Mouse (Mus musculus) ES-E14 (cell line): Measurements from ENCODE around the gene Acat1. TPM values are rescaled to one million over a fixed set of nuclear protein-coding genes. Genes with fewer than 3 reads are reported as not detected.
A peak's percentile ranks its signal among the peaks of the same experiment; 100 is the strongest.

Experiments used
- DNase-seq: peaks from one replicate; pipeline ENCODE4 v3.0.0-alpha.2; 2013; ENCODE audit warnings: low read depth, low spot score
- H3K27ac ChIP-seq: 2 replicates; pipeline ENCODE4 v1.5.1; 2012; ENCODE audit warnings: low read depth, mild to moderate bottlenecking, low read length, moderate library complexity, mixed read lengths; ENCODE audit not compliant: poor library complexity, insufficient read depth, severe bottlenecking
- H3K36me3 ChIP-seq: 2 replicates; pipeline ENCODE4 v1.6.1; 2012; ENCODE audit warnings: mild to moderate bottlenecking, low read length, moderate library complexity, mixed read lengths; ENCODE audit not compliant: control insufficient read depth, poor library complexity, insufficient read depth, severe bottlenecking
- H3K4me1 ChIP-seq, 2 experiments: fragments of 150-350 bp in 1 of 2; sonication (generic) in 1 of 2; 2 replicates each; pipeline ENCODE4 v1.6.1; 2012; ENCODE audit warnings: low read length in 2 of 2, mild to moderate bottlenecking in 1 of 2, mixed read lengths in 1 of 2; ENCODE audit not compliant: control insufficient read depth in 2 of 2, insufficient read depth in 2 of 2, poor library complexity in 1 of 2
- H3K4me3 ChIP-seq, 2 experiments: fragments of 150-350 bp in 1 of 2; sonication (generic) in 1 of 2; 2 replicates each; pipeline ENCODE4 v1.5.1; 2012; ENCODE audit warnings: low read length in 2 of 2, low read depth in 1 of 2, mild to moderate bottlenecking in 1 of 2, mixed read lengths in 1 of 2; ENCODE audit not compliant: insufficient read depth in 1 of 2, poor library complexity in 1 of 2, severe bottlenecking in 1 of 2
- H3K9ac ChIP-seq: 2 replicates; pipeline ENCODE4 v1.6.1; 2012; ENCODE audit warnings: low read depth, mild to moderate bottlenecking, low read length, mixed read lengths; ENCODE audit not compliant: poor library complexity, insufficient read depth, severe bottlenecking
- H3K9me3 ChIP-seq: fragments of 150-350 bp; sonication (generic); 2 replicates; pipeline ENCODE4 v1.6.1; 2012; ENCODE audit warnings: low read depth, mild to moderate bottlenecking, low read length; ENCODE audit not compliant: control insufficient read depth, insufficient read depth
- CHD2 ChIP-seq: IDR thresholded peaks from 2 replicates; pipeline ENCODE4 v1.6.1; 2014; ENCODE audit warnings: mild to moderate bottlenecking, low read depth, low read length, inconsistent platforms
- HCFC1 ChIP-seq: IDR thresholded peaks from 2 replicates; pipeline ENCODE4 v1.6.1; 2012; ENCODE audit warnings: low read length, inconsistent platforms, borderline replicate concordance; ENCODE audit not compliant: insufficient read depth
- MAFK ChIP-seq: IDR thresholded peaks from 2 replicates; pipeline ENCODE4 v1.6.1; 2014; ENCODE audit warnings: mild to moderate bottlenecking, low read depth, low read length, inconsistent platforms; ENCODE audit not compliant: insufficient read depth
- ZC3H11A ChIP-seq: IDR thresholded peaks from 2 replicates; pipeline ENCODE4 v1.6.1; 2012; ENCODE audit warnings: low read depth, mild to moderate bottlenecking, inconsistent platforms, low read length, borderline replicate concordance
- ZNF384 ChIP-seq: IDR thresholded peaks from 2 replicates; pipeline ENCODE4 v1.6.1; 2012; ENCODE audit warnings: low read depth, low read length, inconsistent platforms
- in situ Hi-C, 2 experiments: fragments of 600-800 bp; cut with MboI; formaldehyde crosslinking; loops; one replicate each; pipeline ENCODE4 v1.15.1; 2025; ENCODE audit warnings: low sequenced_read_pairs in 2 of 2, inconsistent platforms in 1 of 2; ENCODE audit not compliant: unreplicated experiment in 2 of 2
- total RNA-seq: library from RNA; depleted of rRNA; stranded (reverse); fragments of 300-350 nt; gene quantifications from 2 replicates; pipeline ENCODE4 v1.2.3, GENCODE M21; 2012; rRNA removed

Gene Acat1
- total RNA-seq = 7.1 and 9.8 TPM in 2 replicates

- peaks cover 0 to 3% of the 10 kb centered on the region in 2 experiments; a peak in 1 of 4 replicates for H3K4me1 ChIP-seq
Observed at GRCm38 (mm10) chr9:53609968-53610781, at the start of gene Acat1. Acat1 (minus strand) TSS chr9:53610382.

GRCm38 (mm10) chr9:53634796-53635195 lies 24.6 kb upstream of the Acat1 start:
- no peak overlapping the region for H3K27ac ChIP-seq
- peaks cover 4% of the 10 kb centered on the region for H3K36me3 ChIP-seq
- in situ Hi-C loops = no loop called here
- no peaks in the 10 kb centered on the region for H3K4me1 ChIP-seq
- no peak for DNase-seq
- TF ChIP-seq CHD2 = no peak
- no peak for TF ChIP-seq HCFC1
- no peak for TF ChIP-seq MAFK
- TF ChIP-seq ZNF384 = no peak
- TF ChIP-seq ZC3H11A = no peak
- no peak overlapping the region for H3K9ac ChIP-seq
- H3K4me3 ChIP-seq = no peak overlapping the region
- no peaks in the 10 kb centered on the region for H3K9me3 ChIP-seq

More at GRCm38 (mm10) chr9:53609968-53610781, at the start of gene Acat1:
- in situ Hi-C loops = no loop called here
- Histone ChIP-seq H3K36me3 (no peaks in the 10 kb centered on the region), H3K4me3 (peak within 1 kb of the TSS; percentile 64 to 71), H3K27ac (no peak within 1 kb of the TSS), H3K9ac (peak within 1 kb of the TSS; percentile 75), H3K9me3 (no peaks in the 10 kb centered on the region)
- DNase-seq = peak; percentile 62
- TF ChIP-seq CHD2 (no peak), HCFC1 (no peak), MAFK (no peak), ZC3H11A (no peak), ZNF384 (peak; percentile 99)

- Histone ChIP-seq H3K9me3 (no peaks in the 10 kb centered on the region), H3K4me3 (no peak overlapping the region), H3K9ac (no peak overlapping the region), H3K36me3 (peaks cover 3% of the 10 kb centered on the region), H3K4me1 (no peaks in the 10 kb centered on the region), H3K27ac (no peak overlapping the region)
- in situ Hi-C loops = no loop called here
- TF ChIP-seq ZC3H11A (no peak), ZNF384 (no peak), HCFC1 (no peak), CHD2 (no peak), MAFK (no peak)
- no peak for DNase-seq
Observed at GRCm38 (mm10) chr9:53615246-53615645, 5.1 kb upstream of the Acat1 start.

- Histone ChIP-seq H3K36me3 (peaks cover 3% of the 10 kb centered on the region), H3K4me1 (peaks cover 0 to 3% of the 10 kb centered on the region in 2 experiments; a peak in 1 of 4 replicates), H3K27ac (no peak overlapping the region), H3K9me3 (no peaks in the 10 kb centered on the region), H3K9ac (no peak overlapping the region), H3K4me3 (no peak overlapping the region)
- TF ChIP-seq HCFC1 = no peak
- TF ChIP-seq ZC3H11A = no peak
- TF ChIP-seq CHD2 = no peak
- TF ChIP-seq MAFK = no peak
- no peak for TF ChIP-seq ZNF384
- in situ Hi-C loops = no loop called here
- no peak for DNase-seq
Observed at GRCm38 (mm10) chr9:53614286-53614685, 4.1 kb upstream of the Acat1 start.
